Mouse (Mus musculus) lung, embryonic 16.5 days (tissue): Measurements from ENCODE around the gene Alg12. TPM values are rescaled to one million over a fixed set of nuclear protein-coding genes. Genes with fewer than 3 reads are reported as not detected.
"Not testable (repeated sequence)": the region's sequence is repeated elsewhere in the genome, so short reads cannot be mapped to it uniquely, and the experiment has no call there.

Source experiments
- ATAC-seq: fragments of 200-750 bp; cut with Nextera tagmentation; 2 replicates; pipeline ENCODE4 v1.8.0; 2017; ENCODE audit warnings: low read depth, mild to moderate bottlenecking, moderate library complexity
- H3K27ac ChIP-seq: fragments of 300-500 bp; sonication (generic); 2 replicates; pipeline ENCODE4 v1.5.1; 2014; ENCODE audit warnings: mild to moderate bottlenecking, control low read depth, low read length
- H3K27me3 ChIP-seq: fragments of 300-500 bp; sonication (generic); 2 replicates; pipeline ENCODE4 v1.6.1; 2014; ENCODE audit warnings: low read depth, low read length, mixed read lengths; ENCODE audit not compliant: control insufficient read depth, insufficient read depth
- H3K36me3 ChIP-seq: fragments of 300-500 bp; sonication (generic); 2 replicates; pipeline ENCODE4 v1.6.1; 2014; ENCODE audit warnings: low read length; ENCODE audit not compliant: control insufficient read depth, insufficient read depth
- H3K4me1 ChIP-seq: fragments of 300-500 bp; sonication (generic); replicated peaks from 2 replicates; pipeline ENCODE4 v1.6.1; 2014; ENCODE audit warnings: low read length, mixed read lengths; ENCODE audit not compliant: control insufficient read depth, insufficient read depth
- H3K4me2 ChIP-seq: fragments of 300-500 bp; sonication (generic); 2 replicates; pipeline ENCODE4 v1.6.1; 2014; ENCODE audit warnings: low read depth, low read length, control low read depth
- H3K4me3 ChIP-seq: fragments of 300-500 bp; sonication (generic); 2 replicates; pipeline ENCODE4 v1.5.1; 2014; ENCODE audit warnings: mild to moderate bottlenecking, low read length, control low read depth
- H3K9ac ChIP-seq: fragments of 300-500 bp; sonication (generic); 2 replicates; pipeline ENCODE4 v1.6.1; 2014; ENCODE audit warnings: low read length, control low read depth
- H3K9me3 ChIP-seq: fragments of 300-500 bp; sonication (generic); 2 replicates; pipeline ENCODE4 v1.6.1; 2016; ENCODE audit warnings: low read length; ENCODE audit not compliant: control insufficient read depth
- WGBS: fragments of 180-500 bp; shearing (Covaris S2); extraction: QIAGEN DNeasy Blood & Tissue Kit; methylation state at CpG from one replicate; pipeline ENCODE4 v1.1.7; 2014; 5-methylcytosine and 5-hydroxymethylcytosine counted together
- polyA plus RNA-seq: library from polyadenylated mRNA; unstranded; fragments of >200 nt; fragmentation: Nextera tagmentation; extraction: Ambion mirVana; gene quantifications from 2 replicates; pipeline ENCODE4 v1.2.1, GENCODE M21; 2015

Alg12 gene
- polyA plus RNA-seq, 1 experiment from 2014 or later: 13.5 TPM

GRCm38 (mm10) chr15:88774630-88775029, 44.5 kb downstream of the Alg12 start:
- H3K4me3 ChIP-seq, H3K9ac ChIP-seq, H3K9me3 ChIP-seq, H3K27ac ChIP-seq, H3K4me2 ChIP-seq, H3K27me3 ChIP-seq, ATAC-seq, H3K4me1 ChIP-seq: not testable (repeated sequence)
- 94% methylated on average over 5 of the region's 5 CpGs for WGBS
- H3K36me3 ChIP-seq: peaks cover 10% of the 10 kb centered on the region

GRCm38 (mm10) chr15:88768537-88768936, 50.6 kb downstream of the Alg12 start:
- Histone ChIP-seq H3K36me3 (peaks cover 13% of the 10 kb centered on the region), H3K27ac (no peak overlapping the region), H3K4me1 (no peaks in the 10 kb centered on the region; the same call in 1 of the 2 replicates), H3K4me2 (no peak overlapping the region), H3K9me3 (no peaks in the 10 kb centered on the region), H3K27me3 (no peaks in the 10 kb centered on the region), H3K9ac (no peak overlapping the region), H3K4me3 (no peak overlapping the region)
- WGBS: 58% methylated on average over 1 of the region's 1 CpGs
- ATAC-seq: no peak

GRCm38 (mm10) chr15:88766139-88766538, 53.0 kb downstream of the Alg12 start:
- H3K27me3 ChIP-seq, H3K4me2 ChIP-seq, H3K9ac ChIP-seq, H3K9me3 ChIP-seq, H3K4me3 ChIP-seq, H3K27ac ChIP-seq, H3K4me1 ChIP-seq, ATAC-seq: not testable (repeated sequence)
- peaks cover 12% of the 10 kb centered on the region for H3K36me3 ChIP-seq
- 91% methylated on average over 2 of the region's 2 CpGs for WGBS

GRCm38 (mm10) chr15:88761551-88761950, 57.6 kb downstream of the Alg12 start:
- 95% methylated on average over 4 of the region's 4 CpGs for WGBS
- Histone ChIP-seq H3K4me1 (0 out of 2 replicates have a peak, but pooled peaks cover 2% of the 10 kb centered on the region), H3K4me3 (no peak overlapping the region), H3K9ac (no peak overlapping the region), H3K27me3 (no peaks in the 10 kb centered on the region), H3K36me3 (peaks cover 5% of the 10 kb centered on the region), H3K27ac (no peak overlapping the region), H3K4me2 (no peak overlapping the region), H3K9me3 (no peaks in the 10 kb centered on the region)
- no peak for ATAC-seq

DNA sequence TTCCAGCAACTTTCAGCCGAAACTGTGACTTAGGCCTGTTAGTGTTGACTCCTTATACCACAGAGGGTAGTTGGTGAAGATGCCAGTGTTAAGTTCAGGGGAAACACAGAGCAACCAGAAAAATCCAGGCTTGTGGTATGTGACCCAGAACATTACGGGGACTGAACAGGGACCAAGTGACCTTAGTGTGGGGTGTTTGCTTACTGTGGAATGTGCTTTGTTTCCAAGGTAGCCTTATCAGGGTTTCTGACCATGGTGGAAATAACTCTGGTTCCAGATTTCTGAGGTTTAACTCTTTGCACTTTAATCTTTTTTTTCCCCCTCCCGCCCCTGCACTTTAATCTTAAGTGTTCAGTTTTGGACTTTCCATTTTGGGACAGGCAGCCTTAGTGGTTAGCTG, 61.1 kb downstream of the Alg12 start:
- Histone ChIP-seq H3K4me2 (peak overlapping the region; percentile 10; the same call in 1 of the 2 replicates), H3K27ac (peak overlapping the region; percentile 85), H3K27me3 (no peaks in the 10 kb centered on the region), H3K4me1 (peaks cover 6% of the 10 kb centered on the region), H3K4me3 (no peak overlapping the region), H3K9ac (no peak overlapping the region), H3K9me3 (no peaks in the 10 kb centered on the region), H3K36me3 (peaks cover 2% of the 10 kb centered on the region; the same call in 1 of the 2 replicates)
- ATAC-seq: peak; percentile 62; the same call in 1 of the 2 replicates
- 56% methylated on average over 3 of the region's 3 CpGs for WGBS

GRCm38 (mm10) chr15:88755761-88756160, 63.4 kb downstream of the Alg12 start:
- no peak for ATAC-seq
- H3K4me3 ChIP-seq: no peak overlapping the region
- H3K27me3 ChIP-seq: no peaks in the 10 kb centered on the region
- no peak overlapping the region for H3K27ac ChIP-seq
- H3K36me3 ChIP-seq: peaks cover 2% of the 10 kb centered on the region; the same call in 1 of the 2 replicates
- H3K9ac ChIP-seq: no peak overlapping the region
- peaks cover 10% of the 10 kb centered on the region for H3K4me1 ChIP-seq
- H3K4me2 ChIP-seq: no peak overlapping the region
- no peaks in the 10 kb centered on the region for H3K9me3 ChIP-seq
- 98% methylated on average over 18 of the region's 18 CpGs for WGBS

Other genes with a start within 250 kb of the Alg12 start
- gene Zdhhc25, start 219.0 kb downstream of the Alg12 start, polyA plus RNA-seq: not detected in 2 replicates
- gene Brd1, start 85.1 kb downstream of the Alg12 start, polyA plus RNA-seq: 17.7 and 19.0 TPM in 2 replicates
- 15.0 and 16.2 TPM in 2 replicates for gene Zbed4, start 67.7 kb downstream of the Alg12 start, polyA plus RNA-seq
- 99.5 and 110 TPM in 2 replicates for gene Creld2, start 328 bp upstream of the Alg12 start, polyA plus RNA-seq
- gene Pim3, start 42.9 kb upstream of the Alg12 start, polyA plus RNA-seq: 64.1 and 68.0 TPM in 2 replicates
- not detected in 2 replicates for gene Ttll8, start 135.1 kb upstream of the Alg12 start, polyA plus RNA-seq
- gene Mlc1, start 159.7 kb upstream of the Alg12 start, polyA plus RNA-seq: 1.1 and 2.4 TPM in 2 replicates
- gene Mov10l1, start 163.6 kb upstream of the Alg12 start, polyA plus RNA-seq: 1.1 and 1.2 TPM in 2 replicates
- 0.21 and 0.24 TPM in 2 replicates for gene Panx2, start 240.4 kb upstream of the Alg12 start, polyA plus RNA-seq